Mouse (Mus musculus) small intestine, adult 2 months (tissue): ENCODE data around the gene Lrg1. TPM values are rescaled to one million over a fixed set of nuclear protein-coding genes. Genes with fewer than 3 reads are reported as not detected.
"Not testable (repeated sequence)": the region's sequence is repeated elsewhere in the genome, so short reads cannot be mapped to it uniquely, and the experiment has no call there.

Experiments
- H3K27ac ChIP-seq: fragments of 200-500 bp; 2 replicates; pipeline ENCODE4 v1.5.1; 2012; ENCODE audit warnings: low read depth, low read length, control low read depth, inconsistent platforms; ENCODE audit not compliant: insufficient read depth
- H3K27me3 ChIP-seq: fragments of 200-500 bp; 2 replicates; pipeline ENCODE4 v1.6.1; 2012; ENCODE audit warnings: mild to moderate bottlenecking, moderate library complexity, low read length, inconsistent platforms; ENCODE audit not compliant: control insufficient read depth, insufficient read depth
- H3K36me3 ChIP-seq: fragments of 200-500 bp; 2 replicates; pipeline ENCODE4 v1.6.1; 2012; ENCODE audit warnings: mild to moderate bottlenecking, low read length, control low read depth, inconsistent platforms; ENCODE audit not compliant: control insufficient read depth, insufficient read depth
- H3K4me1 ChIP-seq: fragments of 200-500 bp; 2 replicates; pipeline ENCODE4 v1.6.1; 2012; ENCODE audit warnings: low read length, inconsistent platforms, mixed read lengths; ENCODE audit not compliant: control insufficient read depth, insufficient read depth, insufficient read length
- H3K4me3 ChIP-seq: fragments of 200-500 bp; 2 replicates; pipeline ENCODE4 v1.5.1; 2012; ENCODE audit warnings: low read depth, mild to moderate bottlenecking, control low read depth, inconsistent platforms, low read length, moderate library complexity
- CTCF ChIP-seq: fragments of 200-500 bp; IDR thresholded peaks from 2 replicates; pipeline ENCODE4 v1.5.1; 2012; ENCODE audit warnings: low read depth, mild to moderate bottlenecking, control low read depth, inconsistent platforms, low read length, moderate library complexity, mixed read lengths; ENCODE audit not compliant: insufficient replicate concordance, insufficient read length; ENCODE audit errors: extremely low read depth
- POLR2A ChIP-seq: fragments of 200-500 bp; IDR thresholded peaks from 2 replicates; pipeline ENCODE4 v1.6.1; 2012; ENCODE audit warnings: low read depth, mild to moderate bottlenecking, control low read depth, inconsistent platforms, low read length, moderate library complexity
- WGBS: fragments of 180-500 bp; shearing (Covaris S2); methylation state at CpG from one replicate; pipeline ENCODE4 v1.1.7; 2018; 5-methylcytosine and 5-hydroxymethylcytosine counted together
- polyA plus RNA-seq: library from polyadenylated mRNA; depleted of rRNA; stranded (reverse); fragments of >200 nt; gene quantifications from 2 replicates; pipeline ENCODE4 v1.2.3, GENCODE M21; 2012

The Lrg1 gene
- polyA plus RNA-seq, 1 experiment: 10.6 TPM

GRCm38 (mm10) chr17:56079921-56080320 is 41.9 kb downstream of the Lrg1 start:
- peak overlapping the region; percentile 82 for H3K4me3 ChIP-seq
- WGBS: under 1% methylated on average over 11 of the region's 11 CpGs
- H3K27ac ChIP-seq: no peak overlapping the region
- TF ChIP-seq CTCF (no peak), POLR2A (no peak)
- peaks cover 9% of the 10 kb centered on the region for H3K4me1 ChIP-seq
- no peaks in the 10 kb centered on the region for H3K27me3 ChIP-seq
- H3K36me3 ChIP-seq: peaks cover 4% of the 10 kb centered on the region

GRCm38 (mm10) chr17:56078880-56079795 is 42.7 kb downstream of the Lrg1 start, which contains the start of gene Hdgfl2:
TSS of gene Hdgfl2 (plus strand) at chr17:56079634.
- H3K36me3 ChIP-seq: peaks cover 3% of the 10 kb centered on the region
- TF ChIP-seq CTCF: no peak
- TF ChIP-seq POLR2A: peak; percentile 94
- H3K4me3 ChIP-seq: peak within 1 kb of the TSS; percentile 82
- under 1% methylated on average over 61 of the region's 61 CpGs for WGBS
- H3K27me3 ChIP-seq: no peaks in the 10 kb centered on the region
- H3K27ac ChIP-seq: peak within 1 kb of the TSS; percentile 36; the same call in 1 of the 2 replicates
- H3K4me1 ChIP-seq: peaks cover 11% of the 10 kb centered on the region

GRCm38 (mm10) chr17:56078361-56078760 is 43.4 kb downstream of the Lrg1 start:
- Histone ChIP-seq H3K27ac (0 out of 2 replicates have a peak overlapping the region, but pooled peaks have one; percentile 36), H3K4me1 (peaks cover 15% of the 10 kb centered on the region), H3K4me3 (peak overlapping the region; percentile 34; the same call in 1 of the 2 replicates)
- not testable (repeated sequence) for H3K27me3 ChIP-seq, H3K36me3 ChIP-seq
- 64% methylated on average over 9 of the region's 9 CpGs for WGBS

DNA sequence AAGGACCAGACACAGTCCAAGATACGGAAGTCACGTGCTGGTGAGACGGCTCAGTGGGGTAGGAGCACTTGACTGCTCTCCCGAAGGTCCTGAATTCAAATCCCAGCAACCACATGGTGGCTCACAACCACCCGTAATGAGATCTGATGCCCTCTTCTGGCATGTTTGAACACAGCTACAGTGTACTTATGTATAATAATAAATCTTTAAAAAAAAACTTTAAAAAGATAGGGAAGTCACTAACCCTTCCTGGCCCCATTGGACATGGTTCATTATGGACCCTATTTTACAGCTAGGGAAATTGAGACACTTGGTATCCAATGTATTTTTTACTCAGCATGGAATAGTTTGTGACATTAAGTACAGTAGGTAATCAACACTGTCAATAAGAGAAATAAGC is 44.3 kb downstream of the Lrg1 start:
- Histone ChIP-seq H3K36me3 (peaks cover 8% of the 10 kb centered on the region; the same call in 1 of the 2 replicates), H3K27me3 (no peaks in the 10 kb centered on the region), H3K4me3 (no peak overlapping the region), H3K27ac (no peak overlapping the region), H3K4me1 (peaks cover 15% of the 10 kb centered on the region)
- 77% methylated on average over 5 of the region's 5 CpGs for WGBS
- TF ChIP-seq CTCF (no peak), POLR2A (no peak)

GRCm38 (mm10) chr17:56074827-56075208 is 47.0 kb downstream of the Lrg1 start, which contains the start of gene Ubxn6:
TSS of gene Ubxn6 (minus strand) at chr17:56075028.
- Histone ChIP-seq H3K36me3 (peaks cover 30% of the 10 kb centered on the region), H3K27ac (peak within 1 kb of the TSS; percentile 99), H3K4me1 (peaks cover 10% of the 10 kb centered on the region), H3K4me3 (peak within 1 kb of the TSS; percentile 99), H3K27me3 (no peaks in the 10 kb centered on the region)
- 1% methylated on average over 35 of the region's 35 CpGs for WGBS
- peak; percentile 80 for TF ChIP-seq POLR2A
- peak; percentile 46; the same call in 1 of the 2 replicates for TF ChIP-seq CTCF

- TF ChIP-seq POLR2A (no peak), CTCF (no peak)
- WGBS: 8% methylated on average over 22 of the region's 22 CpGs
Observed at GRCm38 (mm10) chr17:56074097-56074826, 47.5 kb downstream of the Lrg1 start.

GRCm38 (mm10) chr17:56072243-56072642 is 49.6 kb downstream of the Lrg1 start:
- Histone ChIP-seq H3K36me3 (peaks cover 55% of the 10 kb centered on the region), H3K4me3 (no peak overlapping the region)
- no peak for TF ChIP-seq CTCF
- no peak for TF ChIP-seq POLR2A

More at GRCm38 (mm10) chr17:56074097-56074826, 47.5 kb downstream of the Lrg1 start:
- peak overlapping the region; percentile 99 for H3K27ac ChIP-seq
- H3K4me1 ChIP-seq: peaks cover 10% of the 10 kb centered on the region
- peaks cover 36% of the 10 kb centered on the region for H3K36me3 ChIP-seq
- no peaks in the 10 kb centered on the region for H3K27me3 ChIP-seq
- peak overlapping the region; percentile 99 for H3K4me3 ChIP-seq

More at GRCm38 (mm10) chr17:56072243-56072642, 49.6 kb downstream of the Lrg1 start:
- H3K27me3 ChIP-seq: no peaks in the 10 kb centered on the region
- H3K4me1 ChIP-seq: peaks cover 10% of the 10 kb centered on the region; the same call in 1 of the 2 replicates
- WGBS: 86% methylated on average over 5 of the region's 5 CpGs
- H3K27ac ChIP-seq: no peak overlapping the region
